Mouse (Mus musculus): Measurements from ENCODE around the gene Plch2. TPM values are rescaled to one million over a fixed set of nuclear protein-coding genes. Genes with fewer than 3 reads are reported as not detected.

The Plch2 gene
- polyA plus RNA-seq, 1 experiment from 2014 or later, result 0.30 TPM

DNA sequence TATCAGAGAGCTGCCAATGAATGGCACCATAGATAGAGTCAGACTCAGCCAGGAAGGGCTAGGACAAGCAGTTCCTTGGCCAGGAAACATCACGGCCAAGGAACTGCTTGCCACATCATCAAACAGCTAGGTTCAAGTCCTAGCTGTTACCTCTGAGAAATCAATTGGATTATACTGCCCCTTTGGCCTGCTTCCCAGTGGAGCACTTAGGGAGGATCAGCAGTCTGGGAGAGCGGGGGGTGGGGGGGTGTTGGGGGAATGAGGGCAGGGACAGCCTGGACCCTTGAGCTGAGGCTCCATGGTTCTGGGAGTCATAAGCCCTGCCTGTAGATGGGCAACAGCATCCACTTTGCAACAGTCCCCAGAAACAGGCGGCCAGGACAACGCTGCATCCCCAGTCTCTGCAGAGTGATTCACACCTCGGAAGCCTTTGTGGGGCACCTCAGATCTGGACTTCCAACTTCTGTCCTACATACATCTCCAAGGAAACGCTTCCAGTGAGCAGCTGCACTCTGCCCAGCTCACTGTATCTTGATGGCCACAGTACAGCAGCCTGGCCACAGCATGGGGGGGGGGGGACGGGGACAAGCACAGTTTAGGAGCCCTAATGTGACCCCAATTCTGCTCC lies 34.2 kb downstream of the Plch2 start:
- 62% methylated on average over 7 of the region's 7 CpGs for WGBS (ENCODE audit: insufficient replicate concordance)
- Histone ChIP-seq H3K4me2 (no peak overlapping the region), H3K36me3 (ENCODE audit: control insufficient read depth, insufficient read depth, low read length) (no peaks in the 10 kb centered on the region), H3K9me3 (replicated peaks; ENCODE audit: control insufficient read depth, low read length) (no peaks in the 10 kb centered on the region), H3K27ac (ENCODE audit: low read depth, low read length) (no peak overlapping the region), H3K4me3 (ENCODE audit: low read depth, low read length) (no peak overlapping the region), H3K9ac (ENCODE audit: low read depth, low read length) (no peak overlapping the region), H3K4me1 (ENCODE audit: control insufficient read depth, insufficient read depth, low read length) (peaks cover 4% of the 10 kb centered on the region; the same call in 1 of the 2 replicates), H3K27me3 (ENCODE audit: control insufficient read depth, insufficient read depth, low read length) (peaks cover 9% of the 10 kb centered on the region)
- no peak for ATAC-seq (replicated peaks; ENCODE audit: insufficient number of reproducible peaks, low FRiP score, low TSS enrichment)

DNA sequence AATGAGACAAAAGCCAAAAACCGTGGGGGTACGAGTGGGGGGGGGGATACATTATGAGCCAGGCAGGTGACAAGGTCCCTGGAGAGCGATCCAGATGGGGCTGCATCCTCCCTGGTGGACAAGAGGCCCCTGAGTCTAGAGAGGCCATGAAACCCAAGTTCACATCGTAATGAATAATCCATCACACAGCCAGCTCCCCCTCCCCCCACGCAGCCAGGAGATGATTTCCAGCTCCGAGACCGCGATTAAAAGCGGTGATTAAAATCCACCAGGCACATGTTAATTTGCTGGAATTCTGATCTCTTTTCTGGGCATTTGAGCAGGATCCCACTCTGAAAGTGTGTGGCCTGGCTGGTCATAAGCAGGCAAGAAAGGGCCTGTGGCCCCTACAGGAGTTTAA lies 35.8 kb downstream of the Plch2 start:
- H3K4me3 ChIP-seq (ENCODE audit: low read depth, low read length), result no peak overlapping the region
- 60% methylated on average over 9 of the region's 9 CpGs for WGBS (ENCODE audit: insufficient replicate concordance)
- H3K9me3 ChIP-seq (replicated peaks; ENCODE audit: control insufficient read depth, low read length), result no peaks in the 10 kb centered on the region
- peaks cover 18% of the 10 kb centered on the region for H3K27me3 ChIP-seq (ENCODE audit: control insufficient read depth, insufficient read depth, low read length)
- H3K9ac ChIP-seq (ENCODE audit: low read depth, low read length), result no peak overlapping the region
- ATAC-seq (replicated peaks; ENCODE audit: insufficient number of reproducible peaks, low FRiP score, low TSS enrichment), result no peak
- no peak overlapping the region for H3K27ac ChIP-seq (ENCODE audit: low read depth, low read length)
- no peaks in the 10 kb centered on the region for H3K36me3 ChIP-seq (ENCODE audit: control insufficient read depth, insufficient read depth, low read length)
- no peak overlapping the region for H3K4me2 ChIP-seq
- peaks cover 4% of the 10 kb centered on the region; the same call in 1 of the 2 replicates for H3K4me1 ChIP-seq (ENCODE audit: control insufficient read depth, insufficient read depth, low read length)

DNA sequence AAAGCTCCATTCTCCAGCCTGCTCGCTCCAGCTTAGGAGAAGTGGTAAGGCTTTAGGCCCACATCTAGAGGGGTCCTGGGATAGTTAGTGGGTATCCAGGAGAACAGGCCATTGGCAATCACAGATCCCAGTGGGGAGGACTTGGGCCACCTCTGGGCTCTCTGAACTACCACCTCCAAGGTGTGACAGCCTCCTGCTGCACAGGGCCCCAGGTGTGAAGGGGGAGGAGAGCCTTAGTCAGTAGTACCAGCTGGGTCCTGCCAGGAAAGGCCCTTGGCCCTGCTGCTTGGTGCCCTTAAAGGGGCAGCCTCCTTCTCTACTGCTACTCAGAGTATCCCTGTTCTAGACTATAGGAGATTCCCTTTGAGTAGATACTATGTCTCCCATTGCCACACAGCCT lies 36.4 kb downstream of the Plch2 start:
- no peak for ATAC-seq (replicated peaks; ENCODE audit: insufficient number of reproducible peaks, low FRiP score, low TSS enrichment)

DNA sequence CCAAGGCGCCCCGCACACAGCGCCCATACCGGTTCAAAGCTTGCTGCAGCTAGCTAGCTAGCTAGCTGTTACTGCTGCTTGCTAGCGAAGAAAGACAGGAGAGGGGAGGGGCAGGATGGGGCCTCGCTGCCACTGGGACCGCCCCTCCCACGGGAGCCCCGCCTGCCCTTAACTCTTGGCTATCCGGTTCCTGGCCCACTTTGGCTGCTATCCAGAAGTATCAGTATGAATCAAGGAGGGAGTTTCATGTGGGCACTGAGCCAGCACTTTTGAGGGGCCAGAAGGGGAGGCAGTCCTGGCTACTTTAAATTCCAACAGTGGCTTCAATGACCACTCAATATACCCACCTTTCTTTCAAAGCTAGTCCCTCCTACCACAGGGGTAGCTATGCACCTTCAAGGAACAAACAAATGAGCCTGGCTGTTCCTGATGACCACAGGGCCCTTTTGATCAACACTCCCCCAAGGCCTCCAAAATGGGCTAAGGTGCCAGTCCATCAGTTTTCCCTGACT lies 37.2 kb downstream of the Plch2 start:
- peak overlapping the region; percentile 14; the same call in 1 of the 2 replicates for H3K4me3 ChIP-seq (ENCODE audit: low read depth, low read length)
- ATAC-seq (replicated peaks; ENCODE audit: insufficient number of reproducible peaks, low FRiP score, low TSS enrichment), result no peak
- no peaks in the 10 kb centered on the region for H3K9me3 ChIP-seq (replicated peaks; ENCODE audit: control insufficient read depth, low read length)
- 2% methylated on average over 10 of the region's 10 CpGs for WGBS (ENCODE audit: insufficient replicate concordance)
- H3K27ac ChIP-seq (ENCODE audit: low read depth, low read length), result no peak overlapping the region
- H3K27me3 ChIP-seq (ENCODE audit: control insufficient read depth, insufficient read depth, low read length), result peaks cover 20% of the 10 kb centered on the region
- no peaks in the 10 kb centered on the region for H3K36me3 ChIP-seq (ENCODE audit: control insufficient read depth, insufficient read depth, low read length)
- H3K4me1 ChIP-seq (ENCODE audit: control insufficient read depth, insufficient read depth, low read length), result peaks cover 4% of the 10 kb centered on the region; the same call in 1 of the 2 replicates
- no peak overlapping the region; the same call in 1 of the 2 replicates for H3K4me2 ChIP-seq
- H3K9ac ChIP-seq (ENCODE audit: low read depth, low read length), result no peak overlapping the region

More for the DNA sequence above, 36.4 kb downstream of the Plch2 start:
- no peak overlapping the region for H3K4me2 ChIP-seq
- H3K9ac ChIP-seq (ENCODE audit: low read depth, low read length), result no peak overlapping the region
- H3K27me3 ChIP-seq (ENCODE audit: control insufficient read depth, insufficient read depth, low read length), result peaks cover 18% of the 10 kb centered on the region
- H3K4me3 ChIP-seq (ENCODE audit: low read depth, low read length), result no peak overlapping the region
- H3K27ac ChIP-seq (ENCODE audit: low read depth, low read length), result no peak overlapping the region
- no peaks in the 10 kb centered on the region for H3K36me3 ChIP-seq (ENCODE audit: control insufficient read depth, insufficient read depth, low read length)
- peaks cover 4% of the 10 kb centered on the region; the same call in 1 of the 2 replicates for H3K4me1 ChIP-seq (ENCODE audit: control insufficient read depth, insufficient read depth, low read length)
- WGBS (ENCODE audit: insufficient replicate concordance), result 33% methylated on average over 1 of the region's 1 CpGs
- H3K9me3 ChIP-seq (replicated peaks; ENCODE audit: control insufficient read depth, low read length), result no peaks in the 10 kb centered on the region

- WGBS (ENCODE audit: insufficient replicate concordance), result 4% methylated on average over 15 of the region's 15 CpGs
- peak overlapping the region; percentile 14; the same call in 1 of the 2 replicates for H3K4me3 ChIP-seq (ENCODE audit: low read depth, low read length)
- ATAC-seq (replicated peaks; ENCODE audit: insufficient number of reproducible peaks, low FRiP score, low TSS enrichment), result no peak
Observed at GRCm38 (mm10) chr4:155018601-155019335, 37.8 kb downstream of the Plch2 start.

DNA sequence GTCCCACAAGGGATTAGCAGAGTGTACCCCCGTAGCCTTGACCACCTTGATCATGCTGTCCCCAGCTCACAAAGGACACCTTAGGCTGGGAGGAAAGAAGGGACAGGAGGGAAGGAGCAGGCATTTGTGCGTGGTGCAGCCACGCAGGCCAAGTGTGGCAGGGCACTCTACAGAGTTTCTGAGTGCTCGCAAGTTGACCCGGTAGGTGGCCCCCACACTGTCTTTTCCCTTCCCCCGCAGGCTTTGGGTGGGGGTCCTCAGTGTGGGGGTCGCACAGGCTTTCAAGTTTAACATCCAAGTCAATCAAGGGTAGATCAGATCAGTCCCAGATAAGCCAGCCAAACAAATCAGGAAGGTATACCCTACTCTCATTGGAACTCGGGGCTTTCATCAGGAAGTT lies 38.5 kb downstream of the Plch2 start:
- H3K4me1 ChIP-seq (ENCODE audit: control insufficient read depth, insufficient read depth, low read length), result peaks cover 4% of the 10 kb centered on the region; the same call in 1 of the 2 replicates
- H3K9ac ChIP-seq (ENCODE audit: low read depth, low read length), result no peak overlapping the region
- H3K27me3 ChIP-seq (ENCODE audit: control insufficient read depth, insufficient read depth, low read length), result peaks cover 21% of the 10 kb centered on the region
- no peaks in the 10 kb centered on the region for H3K9me3 ChIP-seq (replicated peaks; ENCODE audit: control insufficient read depth, low read length)
- H3K36me3 ChIP-seq (ENCODE audit: control insufficient read depth, insufficient read depth, low read length), result no peaks in the 10 kb centered on the region
- no peak overlapping the region for H3K4me2 ChIP-seq
- WGBS (ENCODE audit: insufficient replicate concordance), result 66% methylated on average over 8 of the region's 8 CpGs
- H3K4me3 ChIP-seq (ENCODE audit: low read depth, low read length), result no peak overlapping the region
- ATAC-seq (replicated peaks; ENCODE audit: insufficient number of reproducible peaks, low FRiP score, low TSS enrichment), result no peak
- no peak overlapping the region for H3K27ac ChIP-seq (ENCODE audit: low read depth, low read length)

More at GRCm38 (mm10) chr4:155018601-155019335, 37.8 kb downstream of the Plch2 start:
- no peak overlapping the region; the same call in 1 of the 2 replicates for H3K4me2 ChIP-seq
- H3K27ac ChIP-seq (ENCODE audit: low read depth, low read length), result no peak overlapping the region
- no peak overlapping the region for H3K9ac ChIP-seq (ENCODE audit: low read depth, low read length)
- H3K27me3 ChIP-seq (ENCODE audit: control insufficient read depth, insufficient read depth, low read length), result peaks cover 21% of the 10 kb centered on the region
- H3K36me3 ChIP-seq (ENCODE audit: control insufficient read depth, insufficient read depth, low read length), result no peaks in the 10 kb centered on the region
- peaks cover 4% of the 10 kb centered on the region; the same call in 1 of the 2 replicates for H3K4me1 ChIP-seq (ENCODE audit: control insufficient read depth, insufficient read depth, low read length)
- H3K9me3 ChIP-seq (replicated peaks; ENCODE audit: control insufficient read depth, low read length), result no peaks in the 10 kb centered on the region

- peaks cover 4% of the 10 kb centered on the region; the same call in 1 of the 2 replicates for H3K4me1 ChIP-seq (ENCODE audit: control insufficient read depth, insufficient read depth, low read length)
- no peaks in the 10 kb centered on the region for H3K36me3 ChIP-seq (ENCODE audit: control insufficient read depth, insufficient read depth, low read length)
- no peak overlapping the region for H3K4me3 ChIP-seq (ENCODE audit: low read depth, low read length)
- no peak overlapping the region for H3K4me2 ChIP-seq
- H3K9me3 ChIP-seq (replicated peaks; ENCODE audit: control insufficient read depth, low read length), result no peaks in the 10 kb centered on the region
- H3K27ac ChIP-seq (ENCODE audit: low read depth, low read length), result no peak overlapping the region
- H3K9ac ChIP-seq (ENCODE audit: low read depth, low read length), result no peak overlapping the region
- 61% methylated on average over 11 of the region's 11 CpGs for WGBS (ENCODE audit: insufficient replicate concordance)
- peaks cover 21% of the 10 kb centered on the region for H3K27me3 ChIP-seq (ENCODE audit: control insufficient read depth, insufficient read depth, low read length)
- no peak for ATAC-seq (replicated peaks; ENCODE audit: insufficient number of reproducible peaks, low FRiP score, low TSS enrichment)
Observed at GRCm38 (mm10) chr4:155017253-155017878, 39.2 kb downstream of the Plch2 start.

- Histone ChIP-seq H3K9me3 (replicated peaks; ENCODE audit: control insufficient read depth, low read length) (no peaks in the 10 kb centered on the region), H3K4me1 (ENCODE audit: control insufficient read depth, insufficient read depth, low read length) (peaks cover 4% of the 10 kb centered on the region; the same call in 1 of the 2 replicates), H3K9ac (ENCODE audit: low read depth, low read length) (no peak overlapping the region), H3K27me3 (ENCODE audit: control insufficient read depth, insufficient read depth, low read length) (peaks cover 21% of the 10 kb centered on the region), H3K4me3 (ENCODE audit: low read depth, low read length) (no peak overlapping the region), H3K36me3 (ENCODE audit: control insufficient read depth, insufficient read depth, low read length) (no peaks in the 10 kb centered on the region), H3K27ac (ENCODE audit: low read depth, low read length) (no peak overlapping the region), H3K4me2 (no peak overlapping the region)
- 61% methylated on average over 11 of the region's 11 CpGs for whole genome bisulfite sequencing (ENCODE audit: insufficient replicate concordance)
- ATAC-seq (replicated peaks; ENCODE audit: insufficient number of reproducible peaks, low FRiP score, low TSS enrichment), result no peak
Observed at GRCm38 (mm10) chr4:155016807-155017206, 39.8 kb downstream of the Plch2 start.

Data from heart, embryonic 11.5 days (tissue).